Mouse (Mus musculus) CH12F3 (cell line): ENCODE measurements around the gene Sox6.

Experiments used
- in situ Hi-C: fragments of 300-500 bp; cut with MboI; formaldehyde crosslinking; loops from 2 replicates; pipeline ENCODE4 v1.14.3; 2020; ENCODE audit warnings: low sequenced_read_pairs

Sox6 gene

GRCm38 (mm10) chr7:115763851-115764250 is 274.7 kb downstream of the Sox6 start:
- in situ Hi-C loops: no loop called here

- in situ Hi-C loops: no loop called here
These were observed 280.4 kb downstream of the Sox6 start for GRCm38 (mm10) chr7:115758172-115758571.

GRCm38 (mm10) chr7:115755272-115755671 is 283.3 kb downstream of the Sox6 start:
- in situ Hi-C loops: no loop called here

- in situ Hi-C loops: no loop called here
These were observed 284.4 kb downstream of the Sox6 start for GRCm38 (mm10) chr7:115754216-115754615.

DNA sequence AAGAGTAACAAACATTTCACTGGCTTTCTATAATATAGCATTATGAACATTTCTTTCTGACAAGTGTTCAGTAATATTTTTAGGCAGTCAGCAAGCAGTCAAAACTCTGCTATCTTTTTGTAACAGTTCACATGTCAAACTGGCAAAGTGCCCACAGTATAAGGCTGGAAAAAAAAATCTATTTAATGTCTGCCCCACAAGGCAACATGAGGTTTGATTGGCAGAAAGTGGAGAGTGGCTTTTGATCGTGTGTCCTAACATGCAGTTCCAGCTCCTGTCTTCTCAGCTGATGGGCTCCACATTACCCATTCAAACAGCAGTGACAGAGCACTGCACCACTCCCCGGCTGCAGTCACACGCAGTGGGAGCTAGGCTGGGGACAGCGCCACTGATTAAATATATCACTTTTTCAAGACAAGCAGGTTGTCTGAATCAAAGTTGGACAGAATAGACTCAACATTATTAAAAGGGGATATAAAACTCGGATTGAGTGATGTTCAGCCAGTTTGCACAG is 286.4 kb downstream of the Sox6 start:
- in situ Hi-C loops: no loop called here

DNA sequence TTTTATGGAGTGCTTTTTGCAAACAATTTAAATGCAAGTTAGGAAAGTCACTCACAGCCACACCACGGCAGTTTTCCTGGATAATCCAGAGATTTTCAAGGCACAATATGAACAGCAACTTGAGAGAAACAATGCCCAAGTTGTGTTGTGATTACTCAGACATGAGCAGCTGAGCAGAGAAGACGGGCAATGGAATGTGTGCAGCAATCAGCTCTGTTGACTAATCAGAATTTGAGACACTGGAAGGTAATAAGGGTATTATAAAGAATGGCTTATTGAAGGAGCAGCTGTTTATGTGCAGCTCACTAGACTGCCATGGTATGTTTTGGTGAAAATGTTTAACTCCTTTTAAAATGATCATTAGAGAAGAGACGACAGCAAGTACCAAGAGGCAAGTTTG is 287.5 kb downstream of the Sox6 start:
- in situ Hi-C loops: no loop called here

- in situ Hi-C loops: no loop called here
These were observed 288.2 kb downstream of the Sox6 start for GRCm38 (mm10) chr7:115750275-115750825.

- in situ Hi-C loops: no loop called here
These were observed 291.1 kb downstream of the Sox6 start for GRCm38 (mm10) chr7:115747541-115747940.

GRCm38 (mm10) chr7:115745672-115746253 is 292.8 kb downstream of the Sox6 start:
- in situ Hi-C loops: no loop called here

DNA sequence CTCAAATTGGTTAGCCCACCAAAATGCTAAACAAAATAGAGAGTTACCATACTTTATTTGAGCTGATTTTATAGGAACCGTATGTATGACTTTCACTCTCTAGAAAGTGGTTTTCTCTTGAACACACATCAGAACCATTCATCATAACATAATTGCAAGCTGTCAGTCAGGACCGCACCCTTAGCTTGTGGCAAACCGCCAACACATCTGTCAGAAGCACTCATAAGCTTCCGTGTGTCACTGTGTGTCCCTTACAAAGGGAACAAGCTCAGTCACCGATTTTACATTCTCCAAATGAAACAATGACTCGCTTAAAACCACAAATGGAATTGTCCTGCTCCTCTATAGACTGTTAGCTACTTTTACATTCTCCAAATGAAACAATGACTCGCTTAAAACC is 304.5 kb downstream of the Sox6 start:
- in situ Hi-C loops: no loop called here

GRCm38 (mm10) chr7:115732824-115733223 is 305.8 kb downstream of the Sox6 start:
- in situ Hi-C loops: no loop called here

DNA sequence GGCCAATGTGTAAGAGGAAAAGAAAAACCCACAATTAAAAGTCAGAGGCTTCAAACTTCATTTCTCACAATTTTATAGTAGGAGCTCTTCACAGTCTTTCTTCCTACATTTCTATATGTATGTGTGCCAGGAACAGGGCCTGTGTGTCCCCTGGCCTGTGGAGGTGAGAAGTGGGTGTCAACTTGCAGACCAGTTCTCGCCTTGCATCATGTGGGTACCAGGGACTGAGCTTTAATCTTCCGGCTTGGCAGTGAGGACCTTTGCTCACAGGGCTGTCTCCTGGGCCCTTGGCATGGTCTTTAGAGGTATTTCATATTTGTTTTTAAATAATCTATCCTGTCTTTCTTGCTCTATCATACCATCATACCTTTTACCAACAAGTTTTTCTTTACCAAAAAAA is 311.8 kb downstream of the Sox6 start:
- in situ Hi-C loops: no loop called here

DNA sequence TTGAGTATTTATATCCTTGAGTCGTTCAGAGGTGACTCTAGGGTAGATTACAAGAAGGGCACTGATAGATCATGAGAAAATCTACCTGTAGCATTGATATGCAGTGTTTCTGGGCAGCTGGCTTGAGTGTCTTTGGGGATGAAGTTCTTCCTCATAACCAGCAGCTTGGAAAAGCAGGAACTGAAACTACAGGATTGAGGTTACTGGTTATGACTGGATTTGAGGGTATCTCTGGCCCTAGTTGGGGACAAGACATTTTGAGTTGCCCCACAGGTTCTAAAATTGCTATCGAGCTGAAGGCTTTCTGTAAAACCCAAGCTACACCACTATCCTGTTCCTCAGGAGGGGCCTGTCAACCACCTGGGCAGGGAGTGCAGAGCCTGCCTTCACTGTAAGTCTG is 314.2 kb downstream of the Sox6 start:
- in situ Hi-C loops: no loop called here

DNA sequence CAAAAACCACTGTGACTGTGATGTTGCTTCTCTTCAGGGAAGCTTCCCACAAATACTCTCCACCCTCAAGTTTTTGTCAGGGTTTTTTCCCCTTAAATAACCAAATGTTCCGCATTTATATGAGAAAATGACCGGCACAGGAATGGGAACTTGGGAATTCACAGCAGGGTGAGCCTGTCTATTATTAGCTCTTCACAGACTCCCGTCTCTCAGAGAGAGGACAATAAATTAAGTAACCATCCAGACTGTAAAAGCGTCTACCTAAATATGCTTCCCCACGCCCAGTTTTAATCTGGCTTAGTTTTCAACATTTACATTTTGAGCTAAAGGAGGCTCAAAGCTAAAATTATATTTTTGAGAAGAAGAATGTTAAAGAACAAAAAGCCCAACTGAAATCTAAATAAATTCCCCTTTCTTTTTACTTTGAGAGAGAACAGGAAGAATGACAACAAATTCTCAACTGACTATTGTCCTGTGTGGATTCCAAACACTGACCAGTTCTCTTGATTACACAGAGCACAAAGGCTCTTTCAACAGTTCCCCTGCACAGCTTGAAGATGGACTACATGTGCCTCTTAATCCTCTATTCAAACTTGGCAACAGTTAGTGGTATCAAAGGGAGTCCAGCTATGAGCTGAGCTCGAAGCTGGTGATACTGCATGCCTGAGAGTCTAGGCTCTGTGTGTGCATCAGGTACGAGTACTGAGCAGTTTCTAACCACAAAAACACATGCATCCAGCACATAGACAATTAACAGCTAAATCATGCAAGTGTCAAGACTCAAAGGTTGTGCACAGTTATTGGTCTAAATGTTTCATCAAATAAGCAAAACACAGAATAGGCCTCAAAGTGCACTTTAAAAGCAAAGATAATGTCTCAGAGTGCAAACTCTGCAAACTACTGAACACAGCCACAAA is 316.7 kb downstream of the Sox6 start:
- in situ Hi-C loops: no loop called here

- in situ Hi-C loops: no loop called here
These were observed 318.8 kb downstream of the Sox6 start for GRCm38 (mm10) chr7:115719791-115720190.

DNA sequence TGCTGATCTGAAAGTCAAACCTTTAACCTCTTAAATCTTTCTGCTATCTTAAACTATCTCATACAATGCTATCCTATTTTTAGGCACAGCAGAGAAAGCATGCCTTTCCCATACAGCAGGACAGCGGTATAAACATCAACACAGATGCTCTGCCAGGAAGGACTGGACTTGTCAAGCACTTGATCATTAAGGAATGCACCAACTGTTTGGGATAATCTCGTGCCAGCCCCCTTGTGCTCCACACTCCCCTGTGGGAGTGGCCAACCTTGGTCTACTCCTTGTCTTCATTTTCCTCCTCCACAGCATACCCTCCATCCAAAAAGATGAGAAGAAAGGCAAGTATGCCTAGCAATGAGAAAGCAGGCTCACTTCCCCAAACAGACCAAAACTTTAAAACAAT is 332.5 kb downstream of the Sox6 start:
- in situ Hi-C loops: no loop called here

- in situ Hi-C loops: no loop called here
These were observed 340.5 kb downstream of the Sox6 start for GRCm38 (mm10) chr7:115698105-115698504.

GRCm38 (mm10) chr7:115693206-115693605 is 345.4 kb downstream of the Sox6 start:
- in situ Hi-C loops: no loop called here

GRCm38 (mm10) chr7:115691091-115691490 is 347.5 kb downstream of the Sox6 start:
- in situ Hi-C loops: no loop called here

GRCm38 (mm10) chr7:115686687-115687086 is 351.9 kb downstream of the Sox6 start:
- in situ Hi-C loops: no loop called here

GRCm38 (mm10) chr7:115684142-115684541 is 354.5 kb downstream of the Sox6 start:
- in situ Hi-C loops: no loop called here

DNA sequence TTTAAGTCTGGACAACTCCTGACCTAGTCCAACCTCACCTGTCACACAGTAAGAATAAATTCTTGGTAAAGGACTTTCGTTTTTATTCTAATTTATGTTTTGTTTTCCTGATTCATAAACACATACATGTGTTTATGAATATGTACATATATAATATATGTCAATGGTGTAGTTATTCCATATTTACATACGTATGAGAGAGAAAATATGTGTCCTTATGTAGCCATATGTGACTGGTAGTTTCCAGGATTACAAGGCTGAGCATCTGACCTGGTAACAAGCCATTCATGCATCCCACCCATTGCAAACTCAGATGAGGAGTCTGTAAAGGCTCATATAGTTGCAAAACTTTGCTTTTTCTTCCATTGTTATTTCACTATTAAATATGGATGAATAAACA is 366.8 kb downstream of the Sox6 start:
- in situ Hi-C loops: no loop called here
